7 mouse cellular contexts compared by ENCODE assay signal in genomic region chr12:64917578-64918471, GRCm38 (mm10). TPM values are rescaled to one million over a fixed set of nuclear protein-coding genes. Genes with fewer than 3 reads are reported as not detected.
A peak's percentile ranks its signal among the peaks of the same experiment; 100 is the strongest.
DNase-seq lines count a peak whose midpoint lies in the region; ATAC-seq lines count a peak whose summit lies in the region.

Gm527 (plus strand) TSS chr12:64917906.

- H3K9ac ChIP-seq in intestine, embryonic 16.5 days (ENCODE audit: low read depth, low read length): peak within 1 kb of the TSS; percentile 81
- peak within 1 kb of the TSS; percentile 84 for H3K9ac ChIP-seq in midbrain, embryonic 11.5 days (ENCODE audit: low read length)

- ATAC-seq in intestine, embryonic 16.5 days: peak; percentile 100
- peak; percentile 100 for ATAC-seq in midbrain, embryonic 11.5 days (ENCODE audit: low FRiP score)

- H3K36me3 ChIP-seq in intestine, embryonic 16.5 days (ENCODE audit: control insufficient read depth, insufficient read depth, low read length): no peaks in the 10 kb centered on the region
- no peaks in the 10 kb centered on the region for H3K36me3 ChIP-seq in midbrain, embryonic 11.5 days (ENCODE audit: control insufficient read depth, insufficient read depth, low read length)

- H3K4me2 ChIP-seq in intestine, embryonic 16.5 days (ENCODE audit: low read depth, low read length): peak within 1 kb of the TSS; percentile 86
- peak within 1 kb of the TSS; percentile 84 for H3K4me2 ChIP-seq in midbrain, embryonic 11.5 days

- H3K4me3 ChIP-seq in intestine, embryonic 16.5 days (ENCODE audit: low read length): peak within 1 kb of the TSS; percentile 85
- H3K4me3 ChIP-seq in midbrain, embryonic 11.5 days (ENCODE audit: low read depth, low read length): peak within 1 kb of the TSS; percentile 81

- H3K27me3 ChIP-seq in intestine, embryonic 16.5 days (replicated peaks; ENCODE audit: control insufficient read depth, insufficient read depth, low read length): no peaks in the 10 kb centered on the region
- H3K27me3 ChIP-seq in midbrain, embryonic 11.5 days (ENCODE audit: control insufficient read depth, insufficient read depth, low read length): no peaks in the 10 kb centered on the region

- intact Hi-C loops in left cerebral cortex, postnatal 36 days (cut with DNase I): loop anchor here (5.0 kb wide), 1 partner anchor 49 kb away; the partner anchor contains the start of genes Klhl28 and Togaram1

- H3K27ac ChIP-seq in intestine, embryonic 16.5 days (ENCODE audit: low read length): peak within 1 kb of the TSS; percentile 57
- peak within 1 kb of the TSS; percentile 20; the same call in 1 of the 2 replicates for H3K27ac ChIP-seq in midbrain, embryonic 11.5 days (ENCODE audit: low read depth, low read length)

- peak; percentile 93 for DNase-seq in adrenal gland, adult 8-10 months
- peak; percentile 97 for DNase-seq in embryo, embryonic 9.5 days (ENCODE audit: extremely low spot score)
- DNase-seq in gastrocnemius, postnatal 4 days (ENCODE audit: low spot score in 2 of 2): peak; percentile 87 to 94
- peak; percentile 91 to 95 for DNase-seq in left cerebral cortex, postnatal 36 days (ENCODE audit: low spot score in 2 of 2)
- peak; percentile 99 for DNase-seq in midbrain, embryonic 11.5 days (ENCODE audit: low spot score, missing footprints)
- peak; percentile 95 for DNase-seq in skeletal muscle tissue, adult 2 months (ENCODE audit: low read depth, low spot score)

- no peaks in the 10 kb centered on the region for H3K4me1 ChIP-seq in intestine, embryonic 16.5 days (ENCODE audit: control insufficient read depth, insufficient read depth, low read length)
- H3K4me1 ChIP-seq in midbrain, embryonic 11.5 days (ENCODE audit: control insufficient read depth, insufficient read depth, low read length): no peaks in the 10 kb centered on the region

- no peaks in the 10 kb centered on the region for H3K9me3 ChIP-seq in intestine, embryonic 16.5 days (ENCODE audit: control insufficient read depth, low read length)
- no peaks in the 10 kb centered on the region for H3K9me3 ChIP-seq in midbrain, embryonic 11.5 days (ENCODE audit: control insufficient read depth, low read length)

- under 1% methylated on average over 75 of the region's 93 CpGs for WGBS in intestine, embryonic 16.5 days
- under 1% methylated on average over 51 of the region's 93 CpGs for WGBS in midbrain, embryonic 11.5 days

RNA-seq across cellular contexts. Expression of gene Gm527, which starts in this region (rescaled TPM):
- 1 to 10 TPM; 4.1 to 7.5 (median 5.7) TPM for total RNA-seq in adrenal gland, adult 8-10 months (2022)
- 1 to 10 TPM; 9.8 to 9.9 TPM for total RNA-seq in gastrocnemius, postnatal 4 days (2021)
- polyA plus RNA-seq in intestine, embryonic 16.5 days (2015; fragmentation: Nextera tagmentation; extraction: Ambion mirVana): 0.48 and 1.2 TPM in 2 replicates
- 10 to 100 TPM; 13.7 to 16.5 TPM for total RNA-seq in left cerebral cortex, postnatal 36 days (2021)
- polyA plus RNA-seq in midbrain, embryonic 11.5 days (2014; fragmentation: Nextera tagmentation; extraction: Ambion mirVana): 2.2 and 2.7 TPM in 2 replicates

Comparison
In these comparisons a context has a peak if more than half of its experiments do, and no peak if none do; other contexts are left out.
1. Peak in every context shown above with its lines: DNase-seq, ATAC-seq, H3K4me3 ChIP-seq and H3K27ac ChIP-seq.